Mouse (Mus musculus): ENCODE measurements around the gene Ms4a12. TPM values are rescaled to one million over a fixed set of nuclear protein-coding genes. Genes with fewer than 3 reads are reported as not detected.
A peak's percentile ranks its signal among the peaks of the same experiment; 100 is the strongest.

The Ms4a12 gene
- polyA plus RNA-seq, 1 experiment from 2014 or later, result 0.98 TPM

- ATAC-seq, result peak; percentile 93
- H3K27ac ChIP-seq (ENCODE audit: low read depth, low read length), result peak overlapping the region; percentile 87
- no peaks in the 10 kb centered on the region for H3K36me3 ChIP-seq (ENCODE audit: control insufficient read depth, insufficient read depth)
- whole genome bisulfite sequencing, result 30% methylated on average over 5 of the region's 5 CpGs
- TF ChIP-seq CTCF (IDR thresholded peaks at IDR 0.05; ENCODE audit: low read depth), result no peak
- no peaks in the 10 kb centered on the region for H3K27me3 ChIP-seq (replicated peaks; ENCODE audit: control insufficient read depth, insufficient read depth, low read length)
- H3K4me3 ChIP-seq (ENCODE audit: low read depth, low read length), result no peak overlapping the region
- H3K4me1 ChIP-seq (replicated peaks; ENCODE audit: control insufficient read depth, insufficient read depth, low read length), result no peaks in the 10 kb centered on the region
- no peak overlapping the region for H3K4me2 ChIP-seq (replicated peaks; ENCODE audit: low read depth)
- H3K9me3 ChIP-seq (ENCODE audit: control insufficient read depth), result no peaks in the 10 kb centered on the region
- H3K9ac ChIP-seq (ENCODE audit: low read depth, low read length), result no peak overlapping the region
Observed at GRCm38 (mm10) chr19:11234921-11235735, 2.9 kb upstream of the Ms4a12 start.

- H3K9me3 ChIP-seq (ENCODE audit: control insufficient read depth), result no peaks in the 10 kb centered on the region
- no peaks in the 10 kb centered on the region for H3K4me1 ChIP-seq (replicated peaks; ENCODE audit: control insufficient read depth, insufficient read depth, low read length)
- peak; percentile 14; the same call in 1 of the 2 replicates for TF ChIP-seq CTCF (IDR thresholded peaks at IDR 0.05; ENCODE audit: low read depth)
- no peak overlapping the region for H3K4me2 ChIP-seq (replicated peaks; ENCODE audit: low read depth)
- ATAC-seq, result no peak
- H3K9ac ChIP-seq (ENCODE audit: low read depth, low read length), result no peak overlapping the region
- H3K4me3 ChIP-seq (ENCODE audit: low read depth, low read length), result no peak overlapping the region
- no peaks in the 10 kb centered on the region for H3K27me3 ChIP-seq (replicated peaks; ENCODE audit: control insufficient read depth, insufficient read depth, low read length)
- 81% methylated on average over 5 of the region's 5 CpGs for WGBS
- peak overlapping the region; percentile 69 for H3K27ac ChIP-seq (ENCODE audit: low read depth, low read length)
- H3K36me3 ChIP-seq (ENCODE audit: control insufficient read depth, insufficient read depth), result no peaks in the 10 kb centered on the region
Observed at GRCm38 (mm10) chr19:11234244-11234643, 2.0 kb upstream of the Ms4a12 start.

- 65% methylated on average over 12 of the region's 12 CpGs for WGBS
- Histone ChIP-seq H3K4me1 (replicated peaks; ENCODE audit: control insufficient read depth, insufficient read depth, low read length) (no peaks in the 10 kb centered on the region), H3K9ac (ENCODE audit: low read depth, low read length) (no peak within 1 kb of the TSS), H3K27me3 (replicated peaks; ENCODE audit: control insufficient read depth, insufficient read depth, low read length) (no peaks in the 10 kb centered on the region), H3K9me3 (ENCODE audit: control insufficient read depth) (no peaks in the 10 kb centered on the region), H3K4me3 (ENCODE audit: low read depth, low read length) (no peak within 1 kb of the TSS), H3K4me2 (replicated peaks; ENCODE audit: low read depth) (no peak within 1 kb of the TSS), H3K27ac (ENCODE audit: low read depth, low read length) (no peak within 1 kb of the TSS), H3K36me3 (ENCODE audit: control insufficient read depth, insufficient read depth) (no peaks in the 10 kb centered on the region)
- ATAC-seq, result no peak
- TF ChIP-seq CTCF (IDR thresholded peaks at IDR 0.05; ENCODE audit: low read depth), result no peak
Observed at GRCm38 (mm10) chr19:11196546-11196945, 35.7 kb downstream of the Ms4a12 start, which contains the start of gene Ms4a13. Ms4a13 (minus strand) TSS chr19:11196737.

- Histone ChIP-seq H3K4me1 (replicated peaks; ENCODE audit: control insufficient read depth, insufficient read depth, low read length) (no peaks in the 10 kb centered on the region), H3K4me3 (ENCODE audit: low read depth, low read length) (no peak overlapping the region), H3K27ac (ENCODE audit: low read depth, low read length) (no peak overlapping the region), H3K9ac (ENCODE audit: low read depth, low read length) (no peak overlapping the region), H3K9me3 (ENCODE audit: control insufficient read depth) (no peaks in the 10 kb centered on the region), H3K27me3 (replicated peaks; ENCODE audit: control insufficient read depth, insufficient read depth, low read length) (no peaks in the 10 kb centered on the region), H3K4me2 (replicated peaks; ENCODE audit: low read depth) (no peak overlapping the region), H3K36me3 (ENCODE audit: control insufficient read depth, insufficient read depth) (no peaks in the 10 kb centered on the region)
- ATAC-seq, result no peak
- no peak for TF ChIP-seq CTCF (IDR thresholded peaks at IDR 0.05; ENCODE audit: low read depth)
- 100% methylated on average over 1 of the region's 1 CpGs for WGBS
Observed at GRCm38 (mm10) chr19:11192552-11192951, 39.7 kb downstream of the Ms4a12 start.

GRCm38 (mm10) chr19:11184121-11184520 lies 48.1 kb downstream of the Ms4a12 start:
- Histone ChIP-seq H3K27me3 (replicated peaks; ENCODE audit: control insufficient read depth, insufficient read depth, low read length) (no peaks in the 10 kb centered on the region), H3K4me1 (replicated peaks; ENCODE audit: control insufficient read depth, insufficient read depth, low read length) (no peaks in the 10 kb centered on the region), H3K9me3 (ENCODE audit: control insufficient read depth) (no peaks in the 10 kb centered on the region), H3K36me3 (ENCODE audit: control insufficient read depth, insufficient read depth) (no peaks in the 10 kb centered on the region), H3K27ac (ENCODE audit: low read depth, low read length) (no peak overlapping the region), H3K4me3 (ENCODE audit: low read depth, low read length) (no peak overlapping the region), H3K9ac (ENCODE audit: low read depth, low read length) (no peak overlapping the region), H3K4me2 (replicated peaks; ENCODE audit: low read depth) (no peak overlapping the region)
- TF ChIP-seq CTCF (IDR thresholded peaks at IDR 0.05; ENCODE audit: low read depth), result peak; percentile 77
- 29% methylated on average over 5 of the region's 5 CpGs for WGBS
- ATAC-seq, result no peak

GRCm38 (mm10) chr19:11177464-11177863 lies 54.8 kb downstream of the Ms4a12 start:
- Histone ChIP-seq H3K9me3 (ENCODE audit: control insufficient read depth) (no peaks in the 10 kb centered on the region), H3K9ac (ENCODE audit: low read depth, low read length) (no peak overlapping the region), H3K27me3 (replicated peaks; ENCODE audit: control insufficient read depth, insufficient read depth, low read length) (no peaks in the 10 kb centered on the region), H3K4me1 (replicated peaks; ENCODE audit: control insufficient read depth, insufficient read depth, low read length) (no peaks in the 10 kb centered on the region), H3K27ac (ENCODE audit: low read depth, low read length) (no peak overlapping the region), H3K4me2 (replicated peaks; ENCODE audit: low read depth) (no peak overlapping the region), H3K36me3 (ENCODE audit: control insufficient read depth, insufficient read depth) (no peaks in the 10 kb centered on the region), H3K4me3 (ENCODE audit: low read depth, low read length) (no peak overlapping the region)
- 80% methylated on average over 2 of the region's 2 CpGs for WGBS
- no peak for TF ChIP-seq CTCF (IDR thresholded peaks at IDR 0.05; ENCODE audit: low read depth)
- no peak for ATAC-seq

All from intestine, postnatal 0 days (tissue).